In genomic region chr10:76003221-76003620, GRCm38 (mm10) we compare ENCODE assay signal across 13 mouse cellular contexts.
"Had no signal": no experiment of that assay in that cellular context is flagged by ENCODE, and none has a peak within 500 bp of the region (broad histone marks: within the 10 kb centered on the region; RNA-seq: fewer than 3 reads in every experiment).

No protein-coding gene starts in this region.

- H3K4me3 ChIP-seq: megakaryocyte, embryonic 14.5 days; midbrain, embryonic 13.5 days; midbrain, embryonic 15.5 days; neural tube, embryonic 12.5 days; stomach, embryonic 15.5 days had no signal

- DNase-seq: lung, adult 18-20 months; lung, embryonic 14.5 days; lung, postnatal 14 days; lung, postnatal 36 days; right cerebral cortex, postnatal 14 days; thymus, adult 2 months; thymus, postnatal 25 days; thymus, postnatal 4 days had no signal

- H3K4me1 ChIP-seq: midbrain, embryonic 15.5 days; stomach, embryonic 15.5 days had no signal

- H3K27me3 ChIP-seq: midbrain, embryonic 13.5 days; midbrain, embryonic 15.5 days; neural tube, embryonic 12.5 days; stomach, embryonic 15.5 days had no signal

- H3K9me3 ChIP-seq: midbrain, embryonic 13.5 days; midbrain, embryonic 15.5 days; neural tube, embryonic 12.5 days; stomach, embryonic 15.5 days had no signal

- H3K36me3 ChIP-seq: midbrain, embryonic 13.5 days; midbrain, embryonic 15.5 days; neural tube, embryonic 12.5 days; stomach, embryonic 15.5 days had no signal
